Mouse (Mus musculus): ENCODE measurements around the gene Hoxb9. TPM values are rescaled to one million over a fixed set of nuclear protein-coding genes. Genes with fewer than 3 reads are reported as not detected.

Hoxb9 gene
- polyA plus RNA-seq, 1 experiment: not detected

DNA sequence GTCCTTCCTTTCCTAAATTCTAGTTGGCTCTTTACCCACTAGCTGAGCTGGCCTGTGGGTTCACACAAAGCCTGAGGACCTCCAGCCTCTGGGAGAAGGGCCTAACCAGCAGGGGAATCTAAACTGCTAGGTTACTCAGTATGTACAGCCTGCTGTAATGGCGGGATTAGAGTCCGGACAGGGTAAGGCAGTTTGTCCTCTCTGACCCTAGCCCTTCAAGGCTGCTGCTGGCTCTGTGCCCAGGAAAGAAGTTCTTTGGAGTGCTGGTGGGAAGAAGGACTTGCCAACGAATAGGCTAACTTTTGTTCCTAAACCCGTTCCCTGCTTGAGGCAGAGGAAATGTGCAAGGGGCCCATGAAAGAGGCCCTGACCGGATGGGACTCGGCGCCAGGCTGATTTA is 5.3 kb upstream of the Hoxb9 start:
- DNase-seq (ENCODE audit: extremely low spot score in 1 of 2, low spot score in 1 of 2): no peak

GRCm38 (mm10) chr11:96267021-96267920 is 4.0 kb upstream of the Hoxb9 start:
- DNase-seq (ENCODE audit: extremely low spot score in 1 of 2, low spot score in 1 of 2): no peak

DNA sequence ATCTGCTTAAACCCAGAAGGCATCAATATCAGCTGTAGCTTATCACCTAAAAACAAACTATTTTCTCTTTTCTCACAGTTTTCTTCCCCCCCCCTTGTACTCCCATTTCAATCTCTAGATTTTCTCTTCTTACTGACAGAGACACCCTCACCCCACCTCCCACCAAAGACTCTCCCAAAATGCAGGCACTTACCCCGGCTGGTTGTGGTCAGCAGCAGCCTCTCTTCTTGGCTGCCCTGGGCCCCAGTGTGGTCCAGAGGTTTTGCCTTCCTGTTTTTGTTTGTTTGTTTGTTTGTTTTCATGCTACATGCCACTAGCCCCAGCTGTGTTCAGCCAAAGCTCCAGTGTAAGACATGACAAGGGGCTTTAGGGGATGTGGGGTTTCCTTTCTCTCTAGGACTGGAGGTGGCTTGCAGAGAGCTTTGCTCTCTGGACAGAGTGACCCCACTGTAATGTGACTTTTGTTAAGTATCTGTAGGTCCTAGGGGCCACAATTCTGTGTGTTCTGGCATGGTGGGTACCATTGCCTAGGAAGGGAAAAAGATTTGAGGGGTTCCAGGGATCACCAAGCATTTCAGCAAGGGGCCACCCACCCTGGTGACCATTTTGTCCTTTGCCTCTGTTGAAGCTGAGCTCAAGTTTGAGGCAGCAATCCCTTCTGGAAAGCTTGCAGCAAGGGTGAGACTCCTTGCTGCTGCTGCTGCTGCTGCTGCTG is 3.1 kb upstream of the Hoxb9 start:
- no peak for DNase-seq (ENCODE audit: extremely low spot score in 1 of 2, low spot score in 1 of 2)

DNA sequence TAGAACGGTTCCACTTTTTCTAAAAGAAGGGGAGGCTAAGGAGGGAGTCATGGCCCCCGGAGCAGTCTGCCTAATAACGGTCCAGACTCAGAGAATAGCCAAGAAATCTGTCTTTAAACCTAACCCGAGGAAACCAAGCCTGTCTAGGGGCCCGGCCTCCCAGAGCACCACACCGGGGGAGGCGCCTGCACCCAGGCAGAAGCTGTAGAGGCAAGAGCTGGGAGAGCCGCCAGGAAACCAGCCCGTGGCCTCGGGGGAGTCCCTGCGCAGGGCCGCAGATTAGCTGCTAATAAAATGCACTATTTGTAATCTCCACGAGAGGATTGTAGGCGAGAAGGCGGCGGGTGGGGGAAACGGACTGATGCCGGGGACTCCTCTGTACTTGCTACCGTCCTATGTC is 1.4 kb upstream of the Hoxb9 start:
- DNase-seq (ENCODE audit: extremely low spot score in 1 of 2, low spot score in 1 of 2): no peak

GRCm38 (mm10) chr11:96271541-96272011 is 319 bp downstream of the Hoxb9 start:
- DNase-seq (ENCODE audit: extremely low spot score in 1 of 2, low spot score in 1 of 2): no peak

GRCm38 (mm10) chr11:96272024-96272921 is 1.0 kb downstream of the Hoxb9 start:
- DNase-seq (ENCODE audit: extremely low spot score in 1 of 2, low spot score in 1 of 2): no peak

GRCm38 (mm10) chr11:96274428-96274827 is 3.2 kb downstream of the Hoxb9 start:
- DNase-seq (ENCODE audit: extremely low spot score in 1 of 2, low spot score in 1 of 2): no peak

- DNase-seq (ENCODE audit: extremely low spot score in 1 of 2, low spot score in 1 of 2): no peak
Measured at GRCm38 (mm10) chr11:96275896-96276295, 4.6 kb downstream of the Hoxb9 start.

- no peak for DNase-seq (ENCODE audit: extremely low spot score in 1 of 2, low spot score in 1 of 2)
Measured at GRCm38 (mm10) chr11:96277151-96278044, 6.1 kb downstream of the Hoxb9 start.

DNA sequence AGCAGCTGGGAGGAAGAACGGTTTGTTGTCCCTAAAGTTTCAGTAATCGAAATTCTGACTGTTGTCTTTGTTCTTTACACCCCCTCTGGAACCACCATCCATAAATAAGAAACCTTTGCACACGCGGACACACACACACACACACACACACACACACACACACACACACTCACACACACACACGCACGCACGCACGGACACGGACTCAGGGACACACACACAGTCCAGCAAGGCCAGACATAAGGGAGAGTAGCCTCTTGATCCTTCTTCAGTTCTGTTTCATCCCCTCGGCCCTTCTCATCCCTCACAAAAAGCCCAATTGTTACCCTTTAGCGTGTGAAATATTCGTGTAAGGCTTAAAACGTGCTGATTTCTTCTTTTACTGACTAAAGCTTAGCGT is 7.1 kb downstream of the Hoxb9 start:
- DNase-seq (ENCODE audit: extremely low spot score in 1 of 2, low spot score in 1 of 2): no peak

GRCm38 (mm10) chr11:96278773-96279172 is 7.5 kb downstream of the Hoxb9 start:
- DNase-seq (ENCODE audit: extremely low spot score in 1 of 2, low spot score in 1 of 2): peak; percentile 59 to 94

DNA sequence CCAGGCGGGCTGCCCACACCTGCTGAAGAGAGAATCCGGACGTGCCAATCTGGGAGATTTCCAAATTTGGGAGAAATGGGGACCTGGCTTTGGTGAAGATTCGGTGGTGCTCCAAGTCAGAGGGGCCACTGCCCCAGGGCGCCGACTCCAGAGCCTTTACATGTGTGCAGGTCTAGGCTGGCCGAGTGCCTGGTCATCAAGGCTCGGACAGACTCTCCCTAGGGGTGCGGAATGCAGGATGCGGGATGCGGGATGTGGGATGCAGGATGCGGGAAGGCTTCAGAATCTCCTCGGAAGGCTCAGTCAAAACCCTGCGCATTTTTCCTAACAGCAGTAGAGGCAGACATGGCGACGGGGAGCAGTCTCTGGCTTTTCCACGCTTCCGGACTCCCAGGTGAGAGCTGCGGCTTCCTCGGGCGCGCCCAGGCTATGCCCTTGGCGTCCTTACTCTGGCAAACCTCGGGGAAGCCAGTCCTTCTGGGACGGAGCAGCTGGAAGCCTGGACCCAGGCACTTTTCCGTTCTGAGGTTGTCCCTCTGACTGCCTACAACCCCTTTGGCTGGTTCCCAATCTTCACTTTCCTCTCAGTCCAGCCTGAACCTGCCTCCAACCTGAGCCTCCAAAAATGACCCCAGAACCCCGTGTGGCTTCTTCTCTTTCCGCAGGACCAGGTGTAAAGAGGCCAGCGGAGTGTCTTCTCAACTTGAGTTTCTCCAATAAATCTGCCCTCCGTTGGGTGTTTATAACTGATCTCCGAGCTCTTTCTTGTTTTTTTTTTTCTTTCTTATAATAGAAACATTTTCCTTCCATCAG is 8.4 kb downstream of the Hoxb9 start:
- DNase-seq (ENCODE audit: extremely low spot score in 1 of 2, low spot score in 1 of 2): no peak

- no peak for DNase-seq (ENCODE audit: extremely low spot score in 1 of 2, low spot score in 1 of 2)
Measured at GRCm38 (mm10) chr11:96280399-96281378, 9.4 kb downstream of the Hoxb9 start.

DNA sequence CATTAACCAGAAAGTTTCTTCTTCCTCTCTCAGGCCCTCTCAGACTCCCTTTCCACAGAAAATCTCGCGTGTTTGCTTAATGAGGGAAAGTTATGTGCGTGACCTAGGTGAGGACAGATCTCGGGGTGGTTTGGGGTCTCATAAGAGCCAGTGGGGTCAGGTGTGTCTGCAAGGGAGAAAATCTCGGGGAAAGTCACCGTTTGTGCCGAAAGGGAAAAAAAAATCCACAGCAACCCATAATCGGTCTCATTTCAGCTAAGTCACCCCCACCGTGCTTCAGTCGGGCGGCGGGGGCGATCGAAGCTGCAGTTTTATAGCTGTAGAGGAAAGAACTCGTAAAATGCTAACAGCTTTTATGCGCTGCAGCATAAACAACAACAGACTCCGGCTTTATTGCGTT is 10.1 kb downstream of the Hoxb9 start:
- DNase-seq (ENCODE audit: extremely low spot score in 1 of 2, low spot score in 1 of 2): no peak

DNA sequence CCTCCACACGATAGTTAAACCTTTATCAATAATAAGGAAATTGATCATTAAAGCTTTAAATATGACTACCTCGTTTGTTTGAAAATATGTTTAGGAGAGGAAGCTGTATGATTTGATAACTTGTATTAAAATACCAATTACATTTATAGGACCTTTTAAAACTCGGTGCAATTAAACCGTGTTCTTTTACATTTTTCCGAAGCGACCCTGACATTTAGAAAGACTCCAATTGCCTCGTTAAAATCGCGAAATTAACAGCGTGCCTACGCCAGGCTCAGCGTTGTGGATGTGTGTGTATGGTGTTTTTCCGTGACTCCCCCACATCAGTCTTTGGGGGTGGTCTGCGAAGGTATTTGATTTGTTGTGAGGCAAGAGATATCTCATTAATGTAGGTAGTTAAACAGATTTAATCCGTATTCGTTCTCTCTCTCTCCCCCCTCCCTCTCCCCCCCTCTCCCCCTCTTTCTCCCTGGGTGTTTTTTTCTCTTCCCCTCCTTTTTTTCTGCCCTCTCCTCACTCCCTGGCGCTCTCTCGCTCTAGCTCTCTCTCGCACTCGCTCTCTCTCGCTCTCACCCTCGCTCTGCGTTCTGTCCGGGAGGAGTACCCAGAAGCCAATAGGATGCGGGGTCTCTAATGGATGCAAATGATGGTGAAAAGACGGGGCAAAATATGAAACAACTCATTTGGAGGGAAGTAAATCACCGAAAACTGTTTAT is 10.8 kb downstream of the Hoxb9 start, which contains the start of gene Hoxb8:
Gene Hoxb8, plus strand, starts transcription at position 51 of the 716 bp plus-strand sequence.
- DNase-seq (ENCODE audit: extremely low spot score in 1 of 2, low spot score in 1 of 2): no peak

- DNase-seq (ENCODE audit: extremely low spot score in 1 of 2, low spot score in 1 of 2): no peak
Measured at GRCm38 (mm10) chr11:96282795-96283430, 11.7 kb downstream of the Hoxb9 start.
